Comparison of ENCODE assay signal across 8 mouse cellular contexts in genomic region chr11:88067586-88068410, GRCm38 (mm10). TPM values are rescaled to one million over a fixed set of nuclear protein-coding genes. Genes with fewer than 3 reads are reported as not detected.
DNase-seq lines count a peak whose midpoint lies in the region; ATAC-seq lines count a peak whose summit lies in the region.

Vezf1 (plus strand) TSS chr11:88068279.

- peak within 1 kb of the TSS; percentile 66 for H3K4me2 ChIP-seq in hindbrain, embryonic 12.5 days (replicated peaks)

- ATAC-seq in hindbrain, embryonic 12.5 days (ENCODE audit: low FRiP score) = peak; percentile 87

- H3K27me3 ChIP-seq in hindbrain, embryonic 12.5 days = no peaks in the 10 kb centered on the region

- H3K9ac ChIP-seq in hindbrain, embryonic 12.5 days = peak within 1 kb of the TSS; percentile 99

- DNase-seq in R1 (ENCODE audit: low read depth, low spot score) = peak; percentile 62
- DNase-seq in cerebellum, postnatal 25 days = peak; percentile 87 to 89
- DNase-seq in frontal cortex, postnatal 25 days (ENCODE audit: low spot score in 2 of 2) = peak; percentile 31 to 43
- peak; percentile 60 to 64 for DNase-seq in layer of hippocampus, postnatal 36 days
- peak; percentile 66 for DNase-seq in lung, postnatal 25 days (ENCODE audit: low spot score)
- peak; percentile 60 for DNase-seq in retina, adult 2 months (ENCODE audit: low read depth, low spot score)
- DNase-seq in thymus, postnatal 25 days = peak; percentile 82

- no peaks in the 10 kb centered on the region for H3K9me3 ChIP-seq in hindbrain, embryonic 12.5 days (replicated peaks)

- WGBS in hindbrain, embryonic 12.5 days = under 1% methylated on average over 42 of the region's 81 CpGs

- H3K27ac ChIP-seq in hindbrain, embryonic 12.5 days = peak within 1 kb of the TSS; percentile 99

- peaks cover 35% of the 10 kb centered on the region for H3K4me1 ChIP-seq in hindbrain, embryonic 12.5 days

- H3K4me3 ChIP-seq in hindbrain, embryonic 12.5 days = peak within 1 kb of the TSS; percentile 99

- no peaks in the 10 kb centered on the region for H3K36me3 ChIP-seq in hindbrain, embryonic 12.5 days

RNA-seq across cellular contexts. Expression of gene Vezf1, which starts in this region (rescaled TPM):
- 75.1 and 79.0 TPM in 2 replicates for polyA plus RNA-seq in hindbrain, embryonic 12.5 days (2016; fragmentation: Nextera tagmentation; extraction: Ambion mirVana)
- 10 to 100 TPM; 20.2 to 22.6 TPM for total RNA-seq in layer of hippocampus, postnatal 36 days (2021)

Comparison
In these comparisons a context has a peak if more than half of its experiments do, and no peak if none do; other contexts are left out.
1. Peak in every context shown above with its lines: DNase-seq, ATAC-seq, H3K4me3 ChIP-seq and H3K27ac ChIP-seq.
2. DNase-seq: peak in every context shown above with its lines; median percentile 88 in cerebellum, postnatal 25 days; 82 in thymus, postnatal 25 days; 66 in lung, postnatal 25 days; 62 in R1; 62 in layer of hippocampus, postnatal 36 days; 60 in retina, adult 2 months; 37 in frontal cortex, postnatal 25 days.